Mouse (Mus musculus) bone marrow, adult 2 months (tissue): Measurements from ENCODE around the gene Sema6b.

Experiments used
- CTCF ChIP-seq: fragments of 200-500 bp; IDR thresholded peaks from 2 replicates; pipeline ENCODE4 v1.5.1; 2011; ENCODE audit warnings: low read length, control low read depth; ENCODE audit not compliant: control insufficient read depth, insufficient read depth
- POLR2A ChIP-seq: fragments of 200-500 bp; IDR thresholded peaks from 2 replicates; pipeline ENCODE4 v1.6.1; 2011; ENCODE audit warnings: low read depth, mild to moderate bottlenecking, control low read depth, low read length, borderline replicate concordance; ENCODE audit not compliant: control insufficient read depth

- no peak for TF ChIP-seq CTCF
- no peak for TF ChIP-seq POLR2A
Observed at GRCm38 (mm10) chr17:56148280-56148679, 8.1 kb upstream of the Sema6b start.
